Mouse (Mus musculus) frontal cortex, adult (tissue): ENCODE results near the gene Mn1.

ENCODE experiments used
- ATAC-seq: cut with Nextera tagmentation; 2 replicates; pipeline ENCODE4 v1.9.2; 2017; ENCODE audit warnings: mild to moderate bottlenecking, moderate library complexity, mixed read lengths; ENCODE audit not compliant: low TSS enrichment

Gene Mn1

GRCm38 (mm10) chr5:111431007-111431730, 14.0 kb downstream of the Mn1 start:
- 0 out of 2 replicates have a peak, but pooled peaks have one; percentile 18 for ATAC-seq

- no peak for ATAC-seq
Observed at GRCm38 (mm10) chr5:111432842-111433241, 15.7 kb downstream of the Mn1 start.

- ATAC-seq = no peak
Observed at GRCm38 (mm10) chr5:111434342-111434842, 17.2 kb downstream of the Mn1 start.

GRCm38 (mm10) chr5:111436260-111436659, 19.1 kb downstream of the Mn1 start:
- no peak for ATAC-seq

GRCm38 (mm10) chr5:111437205-111437604, 20.0 kb downstream of the Mn1 start:
- ATAC-seq = peak; percentile 66

GRCm38 (mm10) chr5:111438336-111438735, 21.2 kb downstream of the Mn1 start:
- no peak for ATAC-seq

- no peak for ATAC-seq
Observed at GRCm38 (mm10) chr5:111438821-111439220, 21.7 kb downstream of the Mn1 start.

- ATAC-seq = no peak
Observed at GRCm38 (mm10) chr5:111440264-111440663, 23.1 kb downstream of the Mn1 start.

- no peak for ATAC-seq
Observed at GRCm38 (mm10) chr5:111442151-111442871, 25.1 kb downstream of the Mn1 start.

GRCm38 (mm10) chr5:111443636-111444035, 26.5 kb downstream of the Mn1 start:
- ATAC-seq = no peak

- no peak for ATAC-seq
Observed at GRCm38 (mm10) chr5:111444361-111444760, 27.2 kb downstream of the Mn1 start.

GRCm38 (mm10) chr5:111446652-111447051, 29.5 kb downstream of the Mn1 start:
- no peak for ATAC-seq

- peak; percentile 67 for ATAC-seq
Observed at GRCm38 (mm10) chr5:111449700-111450099, 32.5 kb downstream of the Mn1 start.

GRCm38 (mm10) chr5:111454240-111454639, 37.1 kb downstream of the Mn1 start:
- no peak for ATAC-seq

- ATAC-seq = no peak
Observed at GRCm38 (mm10) chr5:111454876-111455275, 37.7 kb downstream of the Mn1 start.

GRCm38 (mm10) chr5:111458675-111459074, 41.5 kb downstream of the Mn1 start:
- no peak for ATAC-seq

GRCm38 (mm10) chr5:111465811-111466299, 48.7 kb downstream of the Mn1 start:
- peak; percentile 62 for ATAC-seq

- ATAC-seq = no peak
Observed at GRCm38 (mm10) chr5:111466429-111466828, 49.3 kb downstream of the Mn1 start.

GRCm38 (mm10) chr5:111467699-111468098, 50.5 kb downstream of the Mn1 start:
- no peak for ATAC-seq

GRCm38 (mm10) chr5:111469195-111469882, 52.2 kb downstream of the Mn1 start:
- no peak for ATAC-seq

GRCm38 (mm10) chr5:111470875-111471274, 53.7 kb downstream of the Mn1 start:
- no peak for ATAC-seq

- ATAC-seq = peak; percentile 93
Observed at GRCm38 (mm10) chr5:111473425-111473824, 56.3 kb downstream of the Mn1 start.
